ENCODE assay signal across 8 mouse cellular contexts in the genomic region with DNA sequence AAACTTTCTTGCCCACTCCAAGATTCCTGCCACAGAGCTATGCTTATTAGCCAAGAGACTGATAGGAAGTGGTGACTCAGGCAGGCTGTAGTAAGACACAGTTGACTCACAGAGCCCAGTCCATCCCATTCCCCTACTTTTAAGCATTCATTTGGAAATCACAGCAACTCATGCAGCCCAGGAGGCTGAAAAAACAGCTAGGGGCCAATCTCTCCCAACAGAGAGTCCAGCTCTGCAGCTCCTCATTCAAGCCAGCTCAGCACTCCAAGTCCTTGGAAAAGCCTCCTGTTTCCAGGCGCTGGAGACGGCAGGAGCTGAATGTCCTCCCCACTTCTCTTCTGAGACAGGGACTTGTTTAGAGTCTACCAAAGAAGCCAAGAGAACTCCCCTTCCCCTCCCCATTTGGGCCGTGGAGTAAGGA. TPM values are rescaled to one million over a fixed set of nuclear protein-coding genes. Genes with fewer than 3 reads are reported as not detected.
A peak's percentile ranks its signal among the peaks of the same experiment; 100 is the strongest.
DNase-seq lines count a peak whose midpoint lies in the region; ATAC-seq lines count a peak whose summit lies in the region.
"Had no signal": no experiment of that assay in that cellular context is flagged by ENCODE, and none has a peak within 500 bp of the region (broad histone marks: within the 10 kb centered on the region; RNA-seq: fewer than 3 reads in every experiment).

No protein-coding gene starts in this region.

- H3K4me2 ChIP-seq in heart, embryonic 15.5 days = 0 out of 2 replicates have a peak overlapping the region, but pooled peaks have one; percentile 3
- H3K4me2 ChIP-seq in forebrain, embryonic 15.5 days (replicated peaks) = no peak overlapping the region

- WGBS in heart, embryonic 15.5 days = 51% methylated on average over 3 of the region's 3 CpGs
- WGBS in forebrain, embryonic 15.5 days = 65% methylated on average over 3 of the region's 3 CpGs

- ATAC-seq in heart, embryonic 15.5 days (replicated peaks; ENCODE audit: insufficient number of reproducible peaks, insufficient read depth, low FRiP score, low read depth) = no peak
- no peak for ATAC-seq in forebrain, embryonic 15.5 days (replicated peaks)

- no peak overlapping the region for H3K4me3 ChIP-seq in heart, embryonic 15.5 days
- no peak overlapping the region for H3K4me3 ChIP-seq in forebrain, embryonic 15.5 days

- peaks cover 70% of the 10 kb centered on the region for H3K4me1 ChIP-seq in heart, embryonic 15.5 days (replicated peaks)
- peaks cover 17% of the 10 kb centered on the region for H3K4me1 ChIP-seq in forebrain, embryonic 15.5 days

- no peak overlapping the region for H3K9ac ChIP-seq in heart, embryonic 15.5 days
- no peak overlapping the region for H3K9ac ChIP-seq in forebrain, embryonic 15.5 days (replicated peaks)

- no peak for DNase-seq in heart, postnatal 4 days
- DNase-seq in right cerebral cortex, postnatal 10 days (ENCODE audit: low spot score in 2 of 2) = peak; percentile 60 to 64
- no peak for DNase-seq in right cerebral cortex, postnatal 4 days
- peak; percentile 58 to 64 for DNase-seq in layer of hippocampus, postnatal 36 days
- no peak for DNase-seq in spleen, postnatal 14 days (ENCODE audit: low spot score in 2 of 2)
- DNase-seq: retina, postnatal 1 day had no signal

- no peaks in the 10 kb centered on the region for H3K9me3 ChIP-seq in heart, embryonic 15.5 days (replicated peaks)
- no peaks in the 10 kb centered on the region for H3K9me3 ChIP-seq in forebrain, embryonic 15.5 days

- no peaks in the 10 kb centered on the region for H3K36me3 ChIP-seq in heart, embryonic 15.5 days
- H3K36me3 ChIP-seq in forebrain, embryonic 15.5 days = no peaks in the 10 kb centered on the region

- H3K27ac ChIP-seq in heart, embryonic 15.5 days = no peak overlapping the region; the same call in 1 of the 2 replicates
- H3K27ac ChIP-seq in forebrain, embryonic 15.5 days (replicated peaks) = no peak overlapping the region

- peaks cover 9% of the 10 kb centered on the region; the same call in 1 of the 2 replicates for H3K27me3 ChIP-seq in heart, embryonic 15.5 days
- H3K27me3 ChIP-seq in forebrain, embryonic 15.5 days = peaks cover 8% of the 10 kb centered on the region; the same call in 1 of the 2 replicates

RNA-seq across cellular contexts. Expression of a gene that starts 4.7 kb away (rescaled TPM):
- 41.9 and 56.5 TPM in 2 replicates for polyA plus RNA-seq in heart, embryonic 15.5 days (2015; fragmentation: Nextera tagmentation; extraction: Ambion mirVana)
- total RNA-seq in heart, postnatal 4 days (2021) = 10 to 100 TPM; 22.1 to 25.8 TPM
- 100 to 1,000 TPM; 102 to 129 TPM for total RNA-seq in layer of hippocampus, postnatal 36 days (2021)
- 6.1 and 6.4 TPM in 2 replicates for polyA plus RNA-seq in forebrain, embryonic 15.5 days (2015; fragmentation: Nextera tagmentation; extraction: Ambion mirVana)

RNA-seq across cellular contexts. Expression of a gene that starts 17.8 kb away (rescaled TPM):
- 32.0 and 40.4 TPM in 2 replicates for polyA plus RNA-seq in heart, embryonic 15.5 days (2015; fragmentation: Nextera tagmentation; extraction: Ambion mirVana)
- total RNA-seq in heart, postnatal 4 days (2021) = 10 to 100 TPM; 20.2 to 23.1 TPM
- 10 to 100 TPM; 37.7 to 42.3 TPM for total RNA-seq in layer of hippocampus, postnatal 36 days (2021)
- polyA plus RNA-seq in forebrain, embryonic 15.5 days (2015; fragmentation: Nextera tagmentation; extraction: Ambion mirVana) = 76.6 and 82.2 TPM in 2 replicates

RNA-seq across cellular contexts. Expression of a gene that starts 21.8 kb away (rescaled TPM):
- 10.5 and 13.5 TPM in 2 replicates for polyA plus RNA-seq in heart, embryonic 15.5 days (2015; fragmentation: Nextera tagmentation; extraction: Ambion mirVana)
- total RNA-seq in heart, postnatal 4 days (2021) = 1 to 10 TPM; 2.5 to 4.3 TPM
- total RNA-seq in layer of hippocampus, postnatal 36 days (2021) = 10 to 100 TPM in 1 of 2 experiments, 1 to 10 TPM in 1; 7.0 to 13.3 TPM
- 6.0 and 6.9 TPM in 2 replicates for polyA plus RNA-seq in forebrain, embryonic 15.5 days (2015; fragmentation: Nextera tagmentation; extraction: Ambion mirVana)

RNA-seq across cellular contexts. Expression of a gene that starts 34.1 kb away (rescaled TPM):
- 8.4 and 14.9 TPM in 2 replicates for polyA plus RNA-seq in heart, embryonic 15.5 days (2015; fragmentation: Nextera tagmentation; extraction: Ambion mirVana)
- total RNA-seq in heart, postnatal 4 days (2021) = 1 to 10 TPM; 1.8 TPM
- 10 to 100 TPM; 13.0 to 13.4 TPM for total RNA-seq in layer of hippocampus, postnatal 36 days (2021)
- polyA plus RNA-seq in forebrain, embryonic 15.5 days (2015; fragmentation: Nextera tagmentation; extraction: Ambion mirVana) = 0.94 and 1.1 TPM in 2 replicates

RNA-seq across cellular contexts. Expression of a gene that starts 34.5 kb away (rescaled TPM):
- not detected in 2 replicates for polyA plus RNA-seq in heart, embryonic 15.5 days (2015; fragmentation: Nextera tagmentation; extraction: Ambion mirVana)
- total RNA-seq in heart, postnatal 4 days (2021) = not detected
- not detected for total RNA-seq in layer of hippocampus, postnatal 36 days (2021)
- polyA plus RNA-seq in forebrain, embryonic 15.5 days (2015; fragmentation: Nextera tagmentation; extraction: Ambion mirVana) = not detected in 2 replicates

Comparison
In these comparisons a context has a peak if more than half of its experiments do, and no peak if none do; other contexts are left out.
1. DNase-seq: peak in right cerebral cortex, postnatal 10 days (2 of 2) and layer of hippocampus, postnatal 36 days (2 of 2); none in heart, postnatal 4 days (single experiment), right cerebral cortex, postnatal 4 days (single experiment) and spleen, postnatal 14 days (0 of 2).